Mouse (Mus musculus) kidney, adult 11 months (tissue): ENCODE measurements around the gene Irf8.

Experiments used
- DNase-seq: peaks from one replicate; pipeline ENCODE4 v3.0.0; 2022

Gene Irf8

GRCm38 (mm10) chr8:120751226-120752081 is 15.3 kb downstream of the Irf8 start:
- DNase-seq = peak; percentile 65

GRCm38 (mm10) chr8:120752082-120752452 is 15.9 kb downstream of the Irf8 start:
- DNase-seq = peak; percentile 68

- peak; percentile 51 for DNase-seq
Measured at GRCm38 (mm10) chr8:120753476-120753875, 17.3 kb downstream of the Irf8 start.

GRCm38 (mm10) chr8:120755306-120756297 is 19.4 kb downstream of the Irf8 start:
- peak; percentile 73 for DNase-seq

GRCm38 (mm10) chr8:120758005-120758404 is 21.8 kb downstream of the Irf8 start:
- no peak for DNase-seq

DNA sequence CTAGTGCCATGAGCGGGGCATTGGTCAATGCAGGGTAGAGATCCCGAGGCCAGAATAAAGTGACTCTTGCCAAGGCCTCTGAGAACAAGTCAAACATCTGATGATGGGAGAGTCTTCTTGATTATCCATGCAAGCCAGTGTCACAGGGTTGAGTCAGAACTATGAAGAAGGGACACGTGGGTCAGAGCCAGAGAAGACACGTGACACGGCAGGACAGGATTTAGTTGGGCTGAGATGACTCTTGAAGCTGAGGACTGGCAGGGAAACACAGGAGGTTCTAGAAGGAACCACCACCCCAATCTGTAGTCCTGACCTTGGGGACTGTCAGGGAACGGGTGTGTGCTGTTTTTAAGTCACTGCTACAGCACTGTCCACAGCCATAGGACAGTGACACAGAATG is 23.7 kb downstream of the Irf8 start:
- no peak for DNase-seq

GRCm38 (mm10) chr8:120760341-120761215 is 24.4 kb downstream of the Irf8 start:
- DNase-seq = no peak

- no peak for DNase-seq
Measured at GRCm38 (mm10) chr8:120763267-120763666, 27.1 kb downstream of the Irf8 start.

GRCm38 (mm10) chr8:120764638-120765037 is 28.5 kb downstream of the Irf8 start:
- DNase-seq = no peak

DNA sequence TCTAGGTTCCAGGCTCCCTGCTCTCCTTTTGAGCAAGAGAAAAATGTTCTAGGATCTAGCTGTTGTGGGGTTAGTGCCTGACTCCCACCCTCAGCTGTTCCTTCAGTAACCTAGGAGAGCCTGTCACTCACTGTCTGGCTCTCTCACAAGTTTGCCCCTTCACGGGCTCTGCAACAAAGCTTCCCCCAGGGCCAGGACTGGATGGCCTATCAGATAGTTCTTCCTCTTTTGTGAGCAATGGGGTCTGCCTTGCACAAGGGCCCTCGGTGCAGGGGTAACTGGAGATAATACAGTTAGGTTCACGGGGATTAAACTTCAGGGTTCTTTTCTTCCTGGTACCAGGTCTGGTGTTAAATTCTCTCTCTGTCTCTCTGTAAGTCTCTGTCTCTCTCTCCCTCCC is 30.5 kb downstream of the Irf8 start:
- DNase-seq = no peak

- DNase-seq = no peak
Measured at GRCm38 (mm10) chr8:120768454-120769218, 32.5 kb downstream of the Irf8 start.

DNA sequence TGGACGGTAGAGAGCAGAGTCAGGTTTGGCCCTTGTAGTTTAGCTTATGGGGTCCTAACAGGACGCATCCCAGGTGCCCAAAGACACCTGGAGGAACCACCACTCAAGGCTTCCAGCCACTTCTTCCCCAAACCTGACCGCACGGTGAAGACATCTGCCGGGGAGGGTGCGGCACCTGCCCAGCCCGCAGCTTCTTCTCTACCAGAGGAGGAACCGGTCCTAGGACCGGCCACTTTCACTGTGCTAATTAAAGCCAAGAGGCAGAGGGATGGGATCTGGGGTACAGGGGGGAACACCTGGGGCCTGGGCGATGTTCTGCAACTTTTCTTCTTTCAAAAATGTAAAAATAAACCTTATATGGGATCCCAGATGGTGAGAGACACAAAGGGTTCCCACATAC is 41.0 kb downstream of the Irf8 start:
- DNase-seq = no peak

DNA sequence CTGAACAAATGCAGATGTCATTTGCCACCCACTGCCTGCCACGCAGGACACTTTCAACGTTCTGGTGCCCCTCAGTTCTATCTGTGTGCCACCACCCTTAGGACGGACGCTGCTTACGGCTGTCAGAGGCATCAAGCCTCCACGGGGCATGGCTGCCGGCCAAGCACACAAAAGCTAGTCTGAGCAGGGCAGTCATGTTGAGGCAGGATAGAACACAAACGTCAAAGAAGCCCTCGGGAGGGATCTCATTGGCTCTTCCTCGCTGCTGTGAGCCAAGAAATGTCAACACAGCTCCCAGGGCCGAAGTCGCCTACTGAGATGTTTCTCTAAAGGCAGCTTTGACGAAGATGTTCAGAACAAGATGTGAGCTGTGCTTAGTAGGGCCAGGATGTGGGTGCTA is 41.6 kb downstream of the Irf8 start:
- no peak for DNase-seq

DNA sequence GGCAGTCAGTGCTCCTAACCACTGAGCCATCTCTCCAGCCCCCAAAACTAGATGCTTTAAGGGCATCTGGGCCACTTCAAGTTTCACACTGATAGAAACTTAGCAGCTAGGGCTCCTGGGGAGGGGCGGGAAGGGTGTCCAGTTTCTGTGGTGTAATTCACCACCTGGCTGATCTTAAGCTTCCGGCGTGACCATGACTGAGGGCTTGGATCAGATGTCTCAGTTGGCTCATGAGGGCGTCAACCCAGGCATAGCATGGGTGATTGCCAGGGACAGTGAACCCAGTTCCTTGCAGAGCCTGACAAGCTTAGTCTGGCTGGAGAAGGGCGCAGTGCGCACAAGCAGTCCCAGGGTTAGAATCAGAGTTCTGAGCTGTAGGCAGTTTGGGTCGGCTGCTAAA is 42.9 kb downstream of the Irf8 start:
- no peak for DNase-seq

GRCm38 (mm10) chr8:120783781-120784180 is 47.6 kb downstream of the Irf8 start:
- DNase-seq = no peak

- no peak for DNase-seq
Measured at GRCm38 (mm10) chr8:120786753-120787152, 50.6 kb downstream of the Irf8 start.

GRCm38 (mm10) chr8:120787631-120788030 is 51.5 kb downstream of the Irf8 start:
- no peak for DNase-seq

DNA sequence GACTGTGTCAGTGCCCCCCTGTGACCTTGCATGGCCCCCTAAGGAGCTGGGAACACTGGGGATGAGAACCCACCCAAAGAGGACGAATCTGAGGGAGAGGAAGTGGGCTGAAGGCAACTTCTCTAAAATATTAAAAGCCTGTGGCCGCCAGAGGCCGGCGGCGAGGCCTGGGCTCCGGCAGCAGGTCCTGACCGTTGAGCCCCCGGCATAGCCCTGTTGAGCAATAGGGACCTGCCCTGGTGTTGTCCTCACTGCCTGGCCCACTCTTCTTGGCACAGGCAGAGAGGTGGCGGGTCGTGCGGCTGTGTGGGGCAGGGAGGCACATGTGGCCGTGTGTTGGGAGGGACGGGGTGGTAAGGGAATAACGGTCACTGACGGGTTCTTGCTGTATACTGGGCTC is 56.6 kb downstream of the Irf8 start:
- DNase-seq = no peak

DNA sequence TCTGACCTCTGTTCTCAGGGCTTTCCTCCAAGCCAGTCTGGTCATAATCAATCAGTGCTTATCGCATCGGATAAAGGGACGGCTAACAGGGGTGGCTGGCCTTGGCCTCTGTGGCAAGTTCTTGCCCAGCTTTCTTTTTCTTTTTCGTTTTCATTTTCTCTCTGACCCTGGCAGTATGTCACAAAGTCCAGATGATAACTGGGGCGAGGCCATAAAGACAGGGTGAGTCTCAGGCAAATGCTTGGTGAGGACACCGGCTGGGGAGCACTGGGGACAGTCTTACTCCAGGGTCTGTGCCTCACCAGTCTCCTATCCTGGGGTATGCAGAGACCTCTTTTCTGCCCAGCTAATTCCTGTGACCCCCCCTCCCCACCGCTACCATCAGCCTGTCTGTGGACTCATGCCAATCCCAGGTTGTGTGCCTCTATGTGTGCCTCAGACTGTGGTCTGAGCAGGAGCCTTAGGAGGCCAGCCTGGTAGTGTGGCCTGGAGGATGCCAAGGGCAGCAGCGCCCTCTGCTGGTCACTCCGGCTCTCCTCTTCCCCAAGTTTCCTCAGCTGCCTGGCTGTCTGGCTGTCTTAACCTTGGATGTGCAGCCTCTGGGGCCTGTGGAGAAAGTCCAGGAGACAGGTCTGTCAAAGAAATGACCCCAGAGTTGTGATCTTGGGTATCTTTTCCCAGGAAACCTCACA is 59.9 kb downstream of the Irf8 start:
- DNase-seq = peak; percentile 72

DNA sequence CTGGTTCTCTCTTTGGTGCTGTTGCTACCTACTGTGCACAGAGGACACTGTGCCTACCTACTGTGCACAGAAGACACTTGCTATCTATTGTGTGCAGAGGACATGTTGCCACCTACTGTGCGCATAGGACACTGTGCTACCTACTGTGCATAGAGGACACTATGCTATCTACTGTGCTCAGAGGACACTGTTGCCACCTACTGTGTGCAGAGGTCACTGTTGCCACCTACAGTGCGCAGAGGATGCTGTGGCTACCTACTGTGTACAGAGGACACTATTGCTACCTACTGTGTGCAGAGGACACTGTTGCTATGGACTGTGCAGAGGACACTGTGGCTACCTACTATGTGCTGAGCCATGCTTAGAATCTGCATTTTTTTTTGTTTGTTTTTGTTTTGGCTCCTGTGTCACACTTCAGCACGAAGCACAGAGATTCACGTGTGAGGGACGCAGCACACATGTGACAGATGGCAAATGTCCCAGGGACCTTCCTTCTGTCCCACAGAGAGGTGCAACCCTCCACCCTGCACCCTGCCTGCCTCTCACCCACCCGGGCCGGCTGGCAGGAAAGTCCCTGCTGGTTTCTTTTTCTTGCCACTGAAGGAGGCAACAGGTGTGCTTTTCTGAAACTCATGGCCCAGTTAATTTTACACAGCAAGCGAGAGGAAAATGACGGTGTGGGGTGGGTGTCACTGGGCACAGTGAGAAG is 61.0 kb downstream of the Irf8 start:
- no peak for DNase-seq
